Mouse (Mus musculus) liver, postnatal 0 days (tissue): ENCODE measurements around the gene Izumo2.

Experiments
- CTCF ChIP-seq: sonication (generic); IDR thresholded peaks from 2 replicates; pipeline ENCODE4 v1.5.1; 2016; ENCODE audit warnings: antibody characterized with exemption, low read depth
- EP300 ChIP-seq: IDR thresholded peaks from 2 replicates; pipeline ENCODE4 v1.6.1; 2016; ENCODE audit warnings: antibody characterized with exemption, low read depth, mild to moderate bottlenecking

DNA sequence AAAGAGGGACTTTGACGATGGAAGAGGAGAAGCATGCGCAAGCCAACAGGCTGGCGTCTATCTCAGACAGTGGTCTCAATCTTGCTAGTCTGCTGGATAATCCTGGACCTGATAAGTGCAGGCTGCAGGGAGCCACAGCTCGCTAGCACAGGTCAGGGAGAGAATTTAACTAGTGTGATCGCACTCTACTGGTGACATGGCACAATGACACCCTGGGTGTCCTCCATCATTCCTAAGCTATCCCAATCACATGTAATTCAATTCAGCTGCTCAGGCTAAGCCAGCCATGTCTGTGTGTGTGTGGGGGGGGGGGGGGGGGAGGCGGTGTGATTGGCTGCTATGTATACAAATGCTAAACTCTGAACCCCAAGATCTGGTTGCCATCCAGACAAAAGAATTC, 6.6 kb upstream of the Izumo2 start:
- TF ChIP-seq CTCF: peak; percentile 67
- no peak for TF ChIP-seq EP300
